Mouse (Mus musculus): ENCODE measurements at regions not wholly inside any gene's neighbourhood (a gene's known extent, or its start where the extent isn't known, plus 50 kb on each side); places are given as distances from the start of the nearest gene placed in this dataset.

DNA sequence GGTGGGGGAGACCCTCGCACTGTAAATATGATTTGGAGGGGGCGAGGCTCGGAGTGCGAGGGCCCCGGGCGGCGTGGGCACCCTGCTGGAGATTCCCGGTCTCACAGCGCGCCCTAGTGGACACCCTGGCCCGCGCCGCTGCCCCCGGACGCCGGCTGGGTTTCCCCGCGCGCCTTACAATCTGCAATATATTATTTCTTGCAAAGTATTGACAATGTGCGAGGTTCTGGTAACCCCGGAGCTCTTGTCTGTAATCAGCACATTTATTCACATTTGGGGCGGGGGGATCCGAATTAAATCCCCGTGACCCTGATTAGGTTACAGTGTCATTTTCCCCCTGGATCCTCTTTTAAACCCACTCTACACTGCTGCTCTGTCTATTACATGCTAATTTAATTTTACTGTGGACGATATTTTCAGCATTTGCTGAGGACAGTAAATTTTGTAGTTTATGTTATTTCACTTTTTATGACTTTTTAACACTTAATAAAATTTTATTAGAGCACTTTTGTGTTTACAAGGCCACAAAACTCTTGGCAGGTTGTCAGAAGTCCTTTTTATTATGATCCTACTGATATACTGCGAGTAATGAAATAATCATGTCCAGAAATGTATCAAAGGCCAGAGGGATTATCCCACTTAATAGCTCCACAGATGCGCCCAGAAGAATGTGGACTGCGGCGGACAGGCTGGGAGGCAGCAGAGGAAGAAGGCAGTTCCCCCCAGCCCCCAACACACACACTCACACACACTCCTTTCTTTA is 312.6 kb downstream of the Mtx2 start:
- peak; percentile 60 to 66 for DNase-seq (ENCODE audit: low spot score in 2 of 2)

DNA sequence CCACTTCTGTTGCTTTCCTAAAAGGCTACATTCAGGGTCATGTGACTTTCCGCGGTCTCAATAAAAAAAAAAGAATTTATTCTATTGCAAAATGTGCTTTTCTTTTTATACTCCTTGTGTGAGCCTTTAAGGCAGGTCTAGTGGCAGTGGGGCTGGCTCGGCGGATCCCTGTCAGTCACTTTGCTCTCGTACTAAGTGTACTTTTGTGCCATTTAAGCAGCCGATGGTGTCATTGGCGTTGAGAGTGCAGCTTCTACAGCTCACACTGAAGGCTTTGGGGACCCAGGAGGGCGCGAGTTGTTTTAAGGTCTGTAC is 313.1 kb downstream of the Mtx2 start:
- no peak for DNase-seq (ENCODE audit: low spot score in 2 of 2)

DNA sequence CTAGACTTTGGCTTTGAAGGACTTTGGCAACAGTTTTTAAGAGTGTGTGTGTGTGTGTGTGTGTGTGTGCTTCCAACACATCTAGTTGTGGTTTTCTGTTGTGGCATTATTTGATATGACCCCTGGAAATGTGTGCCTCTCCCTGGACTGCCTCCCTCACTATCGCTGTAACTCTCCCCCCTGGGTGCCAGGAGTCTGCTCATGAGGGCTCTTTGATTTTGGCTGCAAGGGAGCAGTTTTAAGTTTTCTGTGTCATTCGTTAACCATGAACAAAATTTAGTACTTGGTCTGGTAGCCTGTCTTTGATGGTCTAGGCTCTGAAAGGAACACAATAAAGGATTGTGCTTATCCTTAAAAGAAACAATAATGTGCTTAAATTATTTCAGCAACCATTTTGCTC is 313.9 kb downstream of the Mtx2 start:
- no peak for DNase-seq (ENCODE audit: low spot score in 2 of 2)

DNA sequence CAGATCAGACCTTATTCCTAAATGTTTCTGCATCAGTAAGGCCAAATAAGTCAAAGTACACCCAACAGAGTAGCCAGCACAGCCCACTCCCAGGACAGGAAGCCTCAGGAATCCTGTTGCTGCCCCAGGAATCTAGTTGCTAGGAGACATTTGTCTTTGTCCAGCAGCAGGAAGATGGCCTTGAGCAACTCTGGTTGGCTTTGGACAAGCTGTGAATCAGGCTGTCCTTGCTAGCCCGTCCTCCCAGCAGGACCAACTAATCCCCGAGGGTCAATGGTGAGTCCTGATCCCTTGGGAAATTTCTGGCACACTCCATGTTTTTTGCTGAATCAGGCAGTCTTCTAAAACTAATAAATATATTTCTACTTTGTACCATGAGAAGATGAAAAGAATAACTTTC is 317.1 kb downstream of the Mtx2 start:
- DNase-seq (ENCODE audit: low spot score in 2 of 2) = no peak

DNA sequence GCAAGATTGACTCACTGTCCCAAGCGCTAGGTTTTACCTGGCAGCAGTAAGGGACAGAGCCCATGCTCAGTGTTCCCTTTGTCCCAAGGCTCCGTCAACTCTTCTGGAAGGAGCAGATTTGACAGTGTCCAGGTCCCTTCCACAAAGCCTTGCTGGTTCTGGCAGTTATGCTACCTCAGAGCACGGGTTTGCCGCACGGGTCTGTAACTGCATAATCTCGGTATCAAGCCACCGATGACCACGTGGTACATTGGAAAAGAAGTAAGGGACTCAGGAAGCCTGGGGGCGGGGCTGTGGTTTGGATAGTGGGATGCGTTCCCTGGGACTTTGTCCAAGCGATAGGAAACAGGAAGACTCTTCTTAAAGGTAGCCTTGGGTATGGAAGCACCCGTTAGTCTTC is 319.3 kb downstream of the Mtx2 start:
- DNase-seq (ENCODE audit: low spot score in 2 of 2) = no peak

DNA sequence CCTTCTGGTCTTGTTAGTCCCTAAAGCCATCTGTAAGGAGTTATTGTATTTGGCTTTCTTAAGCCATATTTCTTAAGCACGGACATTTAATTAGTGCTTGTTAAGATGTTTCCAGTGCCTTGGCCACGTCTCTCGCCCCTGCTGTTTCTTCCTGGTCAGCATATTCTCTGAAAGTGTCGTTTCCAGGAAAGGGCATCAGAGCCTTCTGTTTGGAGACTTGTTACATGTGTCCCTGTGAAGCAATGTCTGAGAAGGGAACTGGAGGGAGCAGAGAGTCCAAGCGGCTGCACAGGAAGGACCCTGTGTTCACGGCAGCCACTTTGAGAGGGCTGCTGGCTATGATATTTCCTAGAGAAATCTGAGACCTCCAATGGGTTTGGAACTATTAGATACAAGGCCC is 320.7 kb downstream of the Mtx2 start:
- DNase-seq (ENCODE audit: low spot score in 2 of 2) = no peak

DNA sequence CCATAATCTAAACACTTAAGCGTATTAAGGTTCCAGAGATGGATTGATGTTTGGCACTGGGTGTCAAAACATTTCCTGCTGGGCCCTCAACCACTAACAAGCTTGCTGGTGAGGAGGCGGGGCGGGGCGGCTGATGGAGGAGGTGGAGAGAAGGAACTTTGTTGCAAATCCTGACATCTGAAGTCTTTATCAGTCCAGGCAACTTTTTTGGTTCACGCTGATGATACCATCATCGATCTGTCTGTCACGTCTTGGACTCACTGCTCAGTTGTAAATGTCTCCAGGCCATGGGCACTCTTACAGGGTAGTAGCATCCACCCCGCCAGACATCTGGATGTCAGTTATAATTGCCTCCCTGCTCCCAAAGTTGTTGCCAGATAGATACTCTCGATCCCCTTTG is 321.8 kb downstream of the Mtx2 start:
- DNase-seq (ENCODE audit: low spot score in 2 of 2) = no peak

DNA sequence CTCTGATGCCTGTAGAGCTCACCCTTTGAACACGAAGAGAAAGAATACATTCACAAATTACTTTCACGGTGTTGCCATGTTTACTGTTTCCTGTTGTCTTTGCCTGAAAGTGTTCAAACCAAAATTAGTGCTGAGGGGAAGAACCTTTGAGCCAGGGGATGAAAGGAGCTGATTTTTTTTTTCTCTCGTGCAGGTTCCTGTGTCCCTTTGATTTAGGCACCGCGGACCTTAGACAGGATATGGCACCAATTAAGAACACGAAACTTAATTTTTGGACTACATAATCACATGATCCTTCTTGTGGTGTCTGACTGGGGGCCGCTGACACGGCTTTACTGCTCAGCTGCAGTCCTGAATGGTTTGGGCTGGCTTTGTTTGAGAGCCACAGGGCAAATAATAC is 322.4 kb downstream of the Mtx2 start:
- no peak for DNase-seq (ENCODE audit: low spot score in 2 of 2)

DNA sequence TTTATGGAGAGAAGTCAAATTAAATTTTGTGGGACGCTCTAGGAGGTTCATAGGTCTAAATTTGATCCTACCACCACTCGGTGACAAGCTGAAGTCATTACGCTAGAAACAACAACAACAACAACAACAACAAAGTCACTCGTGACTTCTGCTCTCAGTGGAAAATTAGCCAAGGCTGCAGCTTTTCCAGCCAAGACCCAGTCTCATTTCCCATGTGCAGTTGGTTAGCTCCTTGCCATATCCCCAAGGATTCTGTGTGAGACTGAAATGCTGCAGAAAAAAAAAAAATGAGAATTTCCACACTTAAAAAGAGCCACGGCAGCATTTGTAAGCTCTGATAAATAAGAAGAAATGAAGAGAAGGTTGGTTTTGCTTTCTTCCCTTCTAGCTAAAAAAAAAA is 323.4 kb downstream of the Mtx2 start:
- no peak for DNase-seq (ENCODE audit: low spot score in 2 of 2)

DNA sequence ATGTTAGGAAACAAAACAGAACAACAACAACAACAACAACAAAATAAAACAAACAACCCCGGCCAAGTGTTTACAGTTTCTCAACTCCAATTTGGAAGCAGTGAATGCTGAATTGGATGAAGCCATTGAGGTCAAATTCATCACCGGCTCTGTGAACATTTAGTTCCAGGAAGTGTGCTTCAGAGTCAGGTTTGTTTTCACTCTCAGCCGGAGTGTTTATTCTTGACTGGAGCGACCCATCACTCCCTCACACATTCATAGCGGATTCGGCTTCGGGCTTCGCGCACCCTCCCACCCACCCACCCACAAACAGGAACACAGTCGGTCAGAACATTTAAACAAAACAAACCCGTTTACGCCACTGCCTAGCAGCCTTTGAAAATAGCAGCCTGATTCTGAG is 324.0 kb downstream of the Mtx2 start:
- no peak for DNase-seq (ENCODE audit: low spot score in 2 of 2)

DNA sequence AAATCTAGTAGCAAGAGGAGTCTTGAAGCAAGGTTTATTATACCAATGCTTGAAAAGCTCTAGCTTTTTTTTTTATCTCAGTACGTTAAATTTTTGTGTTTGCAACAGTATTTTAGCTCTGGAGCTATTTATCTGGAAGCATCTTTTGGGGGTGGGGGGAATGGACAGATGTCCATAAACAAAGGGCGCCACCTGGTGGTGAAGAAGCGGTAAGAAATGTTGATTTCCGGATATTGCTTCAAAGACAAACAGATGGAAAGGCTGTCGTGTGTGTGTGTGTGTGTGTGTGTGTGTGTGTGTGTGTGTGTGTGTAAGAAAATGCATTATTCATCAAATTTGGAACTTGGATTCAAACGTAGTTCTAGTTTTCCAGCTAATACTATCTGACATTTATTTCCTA is 325.4 kb downstream of the Mtx2 start:
- DNase-seq (ENCODE audit: low spot score in 2 of 2) = peak; percentile 33 to 58

DNA sequence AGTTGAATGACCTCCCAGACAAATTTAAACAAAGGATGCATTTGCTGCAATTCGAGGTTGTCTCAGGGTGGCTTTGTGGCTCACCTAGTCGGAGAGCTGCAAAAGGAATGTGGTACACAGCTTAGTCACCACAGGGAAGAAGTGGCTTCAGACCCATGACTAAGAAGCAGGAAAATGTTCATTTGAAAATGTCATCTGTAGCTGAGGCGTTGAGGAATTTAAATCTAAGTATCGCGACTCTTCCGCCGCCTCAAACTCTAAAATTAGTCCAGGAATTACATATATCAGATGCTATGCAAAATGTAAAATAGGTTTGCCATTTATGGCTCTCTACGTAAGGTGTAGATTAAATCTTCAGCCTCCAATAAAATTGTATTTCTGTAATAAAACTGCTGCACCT is 325.9 kb downstream of the Mtx2 start:
- DNase-seq (ENCODE audit: low spot score in 2 of 2) = peak; percentile 20

DNA sequence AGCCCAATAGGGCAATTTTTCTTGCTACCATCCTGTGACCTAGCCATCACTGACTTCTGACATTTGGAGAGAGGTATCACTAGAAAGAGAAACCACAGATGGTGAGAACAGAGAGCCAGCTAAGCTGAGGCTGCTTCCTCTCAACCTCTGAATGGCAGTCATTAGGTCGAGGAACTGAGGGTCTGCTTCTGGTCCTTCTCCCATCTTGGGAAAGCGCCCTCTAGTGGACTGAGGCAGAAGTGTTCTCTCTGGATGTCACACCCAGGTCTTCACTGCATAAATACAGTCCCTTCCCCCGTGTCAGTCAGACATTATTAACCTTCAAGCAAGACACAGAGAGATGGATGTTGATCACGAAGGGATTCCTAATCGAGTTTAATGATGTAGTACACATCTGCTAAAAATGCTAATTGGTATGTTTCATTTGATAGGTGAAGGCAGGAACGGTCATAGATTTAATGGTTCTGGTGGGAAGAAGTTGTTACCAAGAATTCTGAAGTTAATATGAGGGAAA is 326.9 kb downstream of the Mtx2 start:
- DNase-seq (ENCODE audit: low spot score in 2 of 2) = peak in 1 of 2 experiments; percentile 25

DNA sequence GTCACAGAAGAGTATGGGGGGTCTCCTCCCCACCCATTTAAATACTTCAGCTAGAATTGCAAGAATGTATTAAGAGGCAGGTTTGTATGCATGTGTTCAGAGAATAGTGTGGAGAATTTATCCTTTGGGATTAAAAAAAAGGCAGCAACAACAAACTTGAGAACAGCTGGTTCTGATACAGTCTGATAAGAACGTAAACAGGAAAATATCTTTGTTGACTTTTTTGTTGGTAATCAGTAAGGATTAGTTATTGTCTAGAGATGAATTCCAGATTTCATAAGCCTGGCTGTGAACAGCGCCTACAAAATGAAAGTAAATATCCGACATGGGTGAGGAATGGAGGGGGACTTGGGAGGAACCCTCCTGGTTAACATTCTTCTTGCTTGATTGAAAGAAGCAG is 328.8 kb downstream of the Mtx2 start:
- DNase-seq (ENCODE audit: low spot score in 2 of 2) = no peak

DNA sequence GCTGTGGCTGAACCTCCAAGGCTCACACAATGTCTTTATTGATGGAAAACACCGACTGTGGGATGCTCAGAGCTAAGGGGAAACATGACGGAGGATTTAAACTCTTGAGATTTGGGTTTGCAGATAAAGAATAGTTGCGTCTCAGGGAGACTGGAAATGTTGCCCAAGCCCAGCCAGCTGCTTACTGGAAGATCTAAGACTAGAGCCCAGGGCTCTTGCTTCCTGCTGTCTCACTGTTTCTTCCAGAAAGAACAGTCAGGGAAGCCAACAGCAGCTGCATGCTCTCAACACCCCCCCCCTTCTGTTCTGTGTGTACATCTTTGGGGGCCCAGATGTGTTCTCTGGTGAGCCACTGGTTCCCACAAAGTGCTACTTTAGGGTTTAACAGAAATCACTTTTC is 333.0 kb downstream of the Mtx2 start:
- DNase-seq (ENCODE audit: low spot score in 2 of 2) = no peak

DNA sequence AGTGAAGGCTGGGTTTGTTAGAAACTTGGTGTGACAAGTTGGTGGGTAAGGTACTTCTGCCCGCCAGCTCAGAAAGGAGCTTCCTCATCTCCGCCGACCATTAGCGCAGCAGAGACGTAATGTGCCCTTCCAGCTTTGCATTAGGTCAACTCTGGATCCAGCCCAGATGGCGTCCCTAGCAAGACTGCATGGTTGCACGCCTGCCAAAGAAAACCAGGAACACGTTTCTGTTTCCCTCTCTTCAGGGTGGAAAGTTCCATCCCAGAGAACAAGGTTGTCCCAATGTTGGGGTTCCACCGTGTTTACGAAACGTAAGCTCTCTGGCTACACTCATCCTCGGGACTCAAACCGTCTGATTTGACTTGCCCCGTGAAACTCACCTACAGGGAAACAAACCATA is 335.5 kb downstream of the Mtx2 start:
- no peak for DNase-seq (ENCODE audit: low spot score in 2 of 2)

DNA sequence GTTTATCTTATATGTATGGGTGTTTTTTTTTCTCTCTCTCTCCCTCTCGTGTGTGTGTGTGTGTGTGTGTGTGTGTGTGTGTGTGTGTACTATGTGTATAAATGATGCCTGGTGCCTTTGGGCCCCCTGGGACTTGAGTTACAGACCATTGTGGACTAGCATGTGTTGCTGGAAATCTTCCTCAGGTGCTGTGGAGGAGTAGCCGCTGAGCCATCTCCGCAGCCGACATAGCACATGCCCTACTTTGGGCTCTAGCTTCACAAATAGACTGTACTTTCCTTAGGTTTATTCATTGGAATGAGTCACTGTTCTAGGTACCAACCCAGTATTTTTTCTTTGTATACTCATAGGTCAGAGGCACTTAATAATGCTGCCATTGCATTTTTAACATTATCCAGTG is 339.4 kb downstream of the Mtx2 start:
- DNase-seq (ENCODE audit: low spot score in 2 of 2) = peak; percentile 11 to 25

DNA sequence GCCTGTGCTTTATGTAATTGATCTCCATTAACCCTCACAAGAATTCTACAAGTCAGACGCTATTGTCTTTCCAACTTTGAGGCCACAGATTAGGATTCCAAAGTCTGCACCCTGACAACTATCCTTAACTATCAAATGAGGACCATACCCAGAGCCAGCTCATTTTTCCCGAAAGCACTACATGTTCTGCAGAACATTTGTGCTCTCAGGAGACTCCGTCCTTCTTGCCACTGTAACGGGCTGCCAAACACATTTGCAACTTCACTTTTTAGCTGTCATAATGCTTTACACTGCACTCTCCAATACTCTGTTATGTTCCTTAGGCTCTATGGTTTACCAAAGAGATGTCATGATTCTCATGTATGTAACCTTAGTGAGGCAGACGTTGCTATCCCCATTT is 350.7 kb downstream of the Mtx2 start:
- DNase-seq (ENCODE audit: low spot score in 2 of 2) = no peak

DNA sequence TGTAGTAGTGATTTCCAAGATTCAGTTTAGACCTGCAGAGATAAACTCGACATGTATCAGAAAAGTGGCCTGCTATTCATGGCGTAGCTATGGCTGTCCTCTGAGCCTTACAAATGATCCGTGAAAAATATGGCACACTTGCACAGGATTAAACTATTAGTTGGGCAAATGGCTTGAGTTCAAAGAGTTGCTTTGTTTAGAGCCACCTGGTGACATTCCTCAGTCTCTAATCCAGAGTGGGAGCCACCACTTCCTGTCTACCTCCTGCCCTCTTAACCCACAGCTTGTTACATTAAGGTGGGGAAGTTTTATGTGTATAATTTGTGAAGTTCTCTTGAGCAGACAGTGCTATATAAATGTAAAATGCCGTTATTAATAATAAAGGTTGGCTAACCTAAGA is 357.7 kb downstream of the Mtx2 start:
- no peak for DNase-seq (ENCODE audit: low spot score in 2 of 2)

DNA sequence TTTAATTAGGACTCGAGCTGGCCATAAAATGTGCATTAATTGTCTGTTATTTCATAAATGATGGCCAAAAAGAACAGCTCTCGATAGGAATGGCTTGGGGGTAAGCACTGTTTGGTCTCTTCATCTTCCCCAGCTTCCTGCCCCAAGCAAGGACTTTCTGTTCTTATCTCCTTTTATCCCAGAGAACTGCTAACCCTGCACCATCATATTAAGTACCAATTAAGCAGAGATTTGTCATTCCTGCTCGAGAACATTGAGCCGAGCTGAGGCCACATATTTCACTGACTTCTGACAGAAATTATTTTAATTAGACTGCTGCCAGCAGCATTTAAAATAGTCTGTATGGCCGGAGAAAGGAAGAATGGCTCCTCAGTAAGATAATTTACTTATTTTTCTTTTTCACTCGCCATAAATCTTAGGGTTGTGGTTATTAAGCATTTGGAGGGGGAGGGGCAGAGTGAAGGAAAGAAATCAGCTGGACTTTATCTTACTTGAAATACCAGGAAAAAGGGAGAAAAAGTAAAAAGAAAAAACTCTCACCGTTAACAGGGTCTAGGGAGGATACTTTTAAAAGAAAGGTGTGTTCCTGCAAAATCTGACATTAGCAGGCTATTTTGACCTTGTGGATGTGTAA is 377.1 kb downstream of the Mtx2 start:
- DNase-seq (ENCODE audit: low spot score in 2 of 2) = no peak

DNA sequence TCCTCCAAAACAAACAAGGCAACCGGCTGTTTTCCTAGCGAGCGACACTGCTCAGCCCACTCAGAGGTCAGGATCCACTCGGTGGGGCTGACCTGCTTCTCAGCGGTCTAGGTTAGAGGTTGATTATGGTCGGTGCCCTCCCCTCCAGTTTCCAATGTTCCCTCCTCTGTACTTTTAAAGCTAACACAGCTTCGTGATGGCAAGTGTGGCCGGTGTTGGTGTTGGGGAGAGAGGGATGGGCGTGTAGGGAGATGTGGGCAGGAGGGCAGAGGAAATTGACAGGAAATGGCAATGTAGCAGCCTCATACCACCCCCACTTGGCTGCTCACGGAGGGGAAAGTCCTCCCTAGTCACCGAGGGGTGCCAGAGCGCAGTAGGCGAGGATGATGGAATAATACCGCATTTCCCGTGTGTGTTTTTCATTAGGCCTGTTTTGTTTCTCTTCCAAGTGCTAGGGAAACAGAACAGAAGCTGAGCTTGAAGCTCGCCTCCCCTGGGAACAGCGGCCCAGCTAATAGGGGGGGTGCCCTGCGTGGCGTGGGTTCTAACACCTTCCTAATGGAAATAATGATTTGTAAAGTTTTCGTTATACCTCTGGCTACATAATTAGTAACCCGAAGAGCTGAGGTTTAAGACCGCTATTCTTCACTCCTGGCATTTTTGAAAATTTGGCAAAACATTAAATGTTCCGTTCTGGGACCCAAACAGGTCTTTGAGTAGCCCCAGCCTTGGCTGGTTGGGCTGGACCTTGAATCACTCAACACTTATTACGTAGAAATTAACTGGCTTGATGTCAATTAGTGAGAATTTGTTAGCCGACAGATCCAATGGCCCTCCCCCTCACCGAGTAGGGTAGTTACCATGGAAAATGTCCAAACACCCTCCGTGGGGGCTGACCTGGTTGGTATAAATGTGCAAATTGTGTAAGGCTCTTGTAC is 383.5 kb downstream of the Mtx2 start:
- DNase-seq (ENCODE audit: low spot score in 2 of 2) = no peak

DNA sequence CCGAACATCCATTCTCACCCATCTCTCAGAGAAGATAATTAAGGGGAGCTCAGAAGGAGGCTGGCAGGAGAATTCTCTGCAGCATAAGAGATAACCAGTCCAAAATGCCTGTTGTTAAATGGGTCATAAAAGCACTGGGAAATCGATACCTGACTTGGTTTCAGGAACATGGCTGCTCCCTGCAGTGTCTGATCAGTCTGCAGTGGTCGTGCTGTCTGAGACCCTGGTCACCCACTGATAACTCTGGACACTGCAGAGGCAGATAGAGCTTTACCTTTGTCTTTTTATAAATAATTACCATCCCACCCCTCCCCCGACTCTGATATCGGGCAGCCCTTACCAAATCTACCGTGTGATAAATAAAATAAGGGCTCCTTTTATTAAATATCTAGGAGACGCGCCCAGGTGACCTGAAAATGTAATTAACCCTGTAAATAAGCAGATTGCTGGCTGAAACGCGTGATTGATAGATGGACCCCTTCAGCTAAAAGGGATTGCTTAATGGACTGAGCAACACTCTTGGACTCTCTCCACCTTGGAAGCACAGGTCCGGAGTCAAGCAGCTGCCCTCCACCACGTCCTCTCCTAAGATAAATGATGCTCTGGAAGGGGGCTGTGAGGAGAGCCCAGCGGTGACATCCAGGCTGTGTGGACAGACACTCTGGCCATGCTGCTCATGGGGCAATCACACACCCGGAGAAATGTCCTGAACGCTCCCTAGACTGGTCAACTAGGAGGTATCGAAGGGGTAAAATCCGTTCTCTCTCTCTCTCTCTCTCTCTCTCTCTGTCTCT is 384.4 kb downstream of the Mtx2 start:
- no peak for DNase-seq (ENCODE audit: low spot score in 2 of 2)
